Mouse (Mus musculus): ENCODE results near the gene Tmem163. TPM values are rescaled to one million over a fixed set of nuclear protein-coding genes. Genes with fewer than 3 reads are reported as not detected.

Tmem163 gene
- total and polyA plus RNA-seq, 3 experiments: 0.05 TPM; not detected in 2

- H3K27me3 ChIP-seq (ENCODE audit: insufficient read depth, low read length): no peaks in the 10 kb centered on the region
- peaks cover 60% of the 10 kb centered on the region for H3K9me3 ChIP-seq (replicated peaks)
- H3K4me1 ChIP-seq (ENCODE audit: insufficient read depth, low read depth, low read length): no peaks in the 10 kb centered on the region
- DNase-seq (ENCODE audit: low spot score) (no peak), ATAC-seq (ENCODE audit: extremely low read depth, insufficient number of reproducible peaks, low FRiP score, poor library complexity, severe bottlenecking) (no peak)
- H3K36me3 ChIP-seq (replicated peaks): no peaks in the 10 kb centered on the region
- TF ChIP-seq POLR2AphosphoS5 (IDR thresholded peaks at IDR 0.05; ENCODE audit: insufficient replicate concordance, low read depth, low read length) (no peak), GATA1 (IDR thresholded peaks at IDR 0.05; ENCODE audit: borderline replicate concordance, low read length) (no peak)
- no peak overlapping the region for H3K4me3 ChIP-seq (ENCODE audit: low read depth, low read length)
Measured at GRCm38 (mm10) chr1:127508067-127508739, 171.1 kb downstream of the Tmem163 start.

GRCm38 (mm10) chr1:127507042-127507650, 172.2 kb downstream of the Tmem163 start:
- no peaks in the 10 kb centered on the region for H3K36me3 ChIP-seq (replicated peaks)
- H3K27me3 ChIP-seq (ENCODE audit: insufficient read depth, low read length): no peaks in the 10 kb centered on the region
- no peaks in the 10 kb centered on the region for H3K4me1 ChIP-seq (ENCODE audit: insufficient read depth, low read depth, low read length)
- TF ChIP-seq TAL1 (conservative IDR thresholded peaks at IDR 0.05; ENCODE audit: low read depth, low read length): no peak
- no peak for TF ChIP-seq POLR2AphosphoS5 (IDR thresholded peaks at IDR 0.05; ENCODE audit: insufficient replicate concordance, low read depth, low read length)
- no peak for TF ChIP-seq CTCF (IDR thresholded peaks at IDR 0.05; ENCODE audit: low read depth, low read length)
- no peak for TF ChIP-seq GATA1 (IDR thresholded peaks at IDR 0.05; ENCODE audit: borderline replicate concordance, low read length)
- peaks cover 62% of the 10 kb centered on the region for H3K9me3 ChIP-seq (replicated peaks)
- H3K4me3 ChIP-seq (ENCODE audit: low read depth, low read length): no peak overlapping the region
- DNase-seq (ENCODE audit: low spot score) (no peak), ATAC-seq (ENCODE audit: extremely low read depth, insufficient number of reproducible peaks, low FRiP score, poor library complexity, severe bottlenecking) (no peak)

GRCm38 (mm10) chr1:127500701-127501100, 178.6 kb downstream of the Tmem163 start:
- Histone ChIP-seq H3K4me1 (ENCODE audit: insufficient read depth, low read depth, low read length) (no peaks in the 10 kb centered on the region), H3K27me3 (ENCODE audit: insufficient read depth, low read length) (no peaks in the 10 kb centered on the region), H3K4me3 (ENCODE audit: low read depth, low read length) (no peak overlapping the region), H3K36me3 (replicated peaks) (no peaks in the 10 kb centered on the region), H3K9me3 (replicated peaks) (peaks cover 70% of the 10 kb centered on the region)
- no peak for ATAC-seq (ENCODE audit: extremely low read depth, insufficient number of reproducible peaks, low FRiP score, poor library complexity, severe bottlenecking)
- TF ChIP-seq TAL1 (conservative IDR thresholded peaks at IDR 0.05; ENCODE audit: low read depth, low read length) (no peak), CTCF (IDR thresholded peaks at IDR 0.05; ENCODE audit: low read depth, low read length) (no peak), GATA2 (IDR thresholded peaks at IDR 0.05; ENCODE audit: borderline replicate concordance, low read depth, low read length) (no peak), POLR2AphosphoS5 (IDR thresholded peaks at IDR 0.05; ENCODE audit: insufficient replicate concordance, low read depth, low read length) (no peak), GATA1 (IDR thresholded peaks at IDR 0.05; ENCODE audit: borderline replicate concordance, low read length) (no peak)
- no peak for DNase-seq (ENCODE audit: low spot score)

GRCm38 (mm10) chr1:127500219-127500618, 179.1 kb downstream of the Tmem163 start:
- ATAC-seq (ENCODE audit: extremely low read depth, insufficient number of reproducible peaks, low FRiP score, poor library complexity, severe bottlenecking) (no peak), DNase-seq (ENCODE audit: low spot score) (no peak)
- no peaks in the 10 kb centered on the region for H3K27me3 ChIP-seq (ENCODE audit: insufficient read depth, low read length)
- no peaks in the 10 kb centered on the region for H3K36me3 ChIP-seq (replicated peaks)
- no peaks in the 10 kb centered on the region for H3K4me1 ChIP-seq (ENCODE audit: insufficient read depth, low read depth, low read length)
- no peak for TF ChIP-seq TAL1 (conservative IDR thresholded peaks at IDR 0.05; ENCODE audit: low read depth, low read length)
- TF ChIP-seq CTCF (IDR thresholded peaks at IDR 0.05; ENCODE audit: low read depth, low read length): 0 out of 2 replicates have a peak, but pooled peaks have one; percentile 10
- no peak for TF ChIP-seq GATA1 (IDR thresholded peaks at IDR 0.05; ENCODE audit: borderline replicate concordance, low read length)
- no peak for TF ChIP-seq POLR2AphosphoS5 (IDR thresholded peaks at IDR 0.05; ENCODE audit: insufficient replicate concordance, low read depth, low read length)
- no peak for TF ChIP-seq GATA2 (IDR thresholded peaks at IDR 0.05; ENCODE audit: borderline replicate concordance, low read depth, low read length)
- peaks cover 73% of the 10 kb centered on the region for H3K9me3 ChIP-seq (replicated peaks)
- H3K4me3 ChIP-seq (ENCODE audit: low read depth, low read length): no peak overlapping the region

GRCm38 (mm10) chr1:127498746-127499145, 180.6 kb downstream of the Tmem163 start:
- no peak for TF ChIP-seq TAL1 (conservative IDR thresholded peaks at IDR 0.05; ENCODE audit: low read depth, low read length)
- no peak for TF ChIP-seq CTCF (IDR thresholded peaks at IDR 0.05; ENCODE audit: low read depth, low read length)
- TF ChIP-seq POLR2AphosphoS5 (IDR thresholded peaks at IDR 0.05; ENCODE audit: insufficient replicate concordance, low read depth, low read length): no peak
- TF ChIP-seq GATA2 (IDR thresholded peaks at IDR 0.05; ENCODE audit: borderline replicate concordance, low read depth, low read length): no peak
- TF ChIP-seq GATA1 (IDR thresholded peaks at IDR 0.05; ENCODE audit: borderline replicate concordance, low read length): no peak
- no peaks in the 10 kb centered on the region for H3K36me3 ChIP-seq (replicated peaks)
- ATAC-seq (ENCODE audit: extremely low read depth, insufficient number of reproducible peaks, low FRiP score, poor library complexity, severe bottlenecking) (no peak), DNase-seq (ENCODE audit: low spot score) (no peak)
- peaks cover 77% of the 10 kb centered on the region for H3K9me3 ChIP-seq (replicated peaks)
- H3K4me3 ChIP-seq (ENCODE audit: low read depth, low read length): no peak overlapping the region
- no peaks in the 10 kb centered on the region for H3K27me3 ChIP-seq (ENCODE audit: insufficient read depth, low read length)
- H3K4me1 ChIP-seq (ENCODE audit: insufficient read depth, low read depth, low read length): no peaks in the 10 kb centered on the region

- ATAC-seq (ENCODE audit: extremely low read depth, insufficient number of reproducible peaks, low FRiP score, poor library complexity, severe bottlenecking) (no peak), DNase-seq (ENCODE audit: low spot score) (no peak)
- H3K4me1 ChIP-seq (ENCODE audit: insufficient read depth, low read depth, low read length): no peaks in the 10 kb centered on the region
- no peak for TF ChIP-seq CTCF (IDR thresholded peaks at IDR 0.05; ENCODE audit: low read depth, low read length)
- no peak for TF ChIP-seq TAL1 (conservative IDR thresholded peaks at IDR 0.05; ENCODE audit: low read depth, low read length)
- no peak for TF ChIP-seq GATA1 (IDR thresholded peaks at IDR 0.05; ENCODE audit: borderline replicate concordance, low read length)
- TF ChIP-seq POLR2AphosphoS5 (IDR thresholded peaks at IDR 0.05; ENCODE audit: insufficient replicate concordance, low read depth, low read length): no peak
- no peak for TF ChIP-seq GATA2 (IDR thresholded peaks at IDR 0.05; ENCODE audit: borderline replicate concordance, low read depth, low read length)
- H3K4me3 ChIP-seq (ENCODE audit: low read depth, low read length): no peak overlapping the region
- H3K27me3 ChIP-seq (ENCODE audit: insufficient read depth, low read length): no peaks in the 10 kb centered on the region
- H3K9me3 ChIP-seq (replicated peaks): peaks cover 74% of the 10 kb centered on the region
- no peaks in the 10 kb centered on the region for H3K36me3 ChIP-seq (replicated peaks)
Measured at GRCm38 (mm10) chr1:127496737-127497543, 182.4 kb downstream of the Tmem163 start.

Data from G1E (cell line).